14 mouse cellular contexts compared by ENCODE assay signal in the genomic region with DNA sequence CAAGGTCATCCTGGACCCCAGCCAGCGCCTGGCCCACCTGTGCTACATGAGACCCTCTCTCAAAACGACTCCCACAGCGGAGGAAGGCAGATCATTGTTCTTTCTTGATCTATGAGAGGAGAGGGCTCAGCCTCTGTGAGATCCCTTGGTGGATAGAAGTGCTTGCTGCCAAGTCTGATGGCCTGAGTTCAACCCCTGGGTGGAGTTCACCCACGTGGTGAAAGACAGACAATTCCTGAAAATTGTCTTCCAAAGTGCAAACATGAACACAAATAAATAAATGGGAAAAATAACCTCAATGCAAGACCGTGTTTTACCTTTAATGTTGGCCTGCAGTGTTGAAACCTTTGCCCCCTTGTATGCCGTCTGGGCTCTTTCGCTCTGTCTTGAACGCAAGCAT.
"Had no signal": no experiment of that assay in that cellular context is flagged by ENCODE, and none has a peak within 500 bp of the region (broad histone marks: within the 10 kb centered on the region; RNA-seq: fewer than 3 reads in every experiment).

No protein-coding gene starts in this region.

- H3K4me3 ChIP-seq: limb, embryonic 13.5 days; liver, embryonic 12.5 days; midbrain, embryonic 12.5 days; myocyte; neural tube, embryonic 15.5 days had no signal

- H3K9me3 ChIP-seq: limb, embryonic 13.5 days; liver, embryonic 12.5 days; midbrain, embryonic 12.5 days; neural tube, embryonic 15.5 days had no signal

- H3K27me3 ChIP-seq: limb, embryonic 13.5 days; liver, embryonic 12.5 days; midbrain, embryonic 12.5 days; neural tube, embryonic 15.5 days had no signal

- ATAC-seq: liver, embryonic 12.5 days had no signal

- DNase-seq: layer of hippocampus, adult 9-11 months; layer of hippocampus, postnatal 36 days; lung, embryonic 14.5 days; lung, postnatal 10 days; lung, postnatal 4 days; right cerebral cortex, adult 18-20 months; right cerebral cortex, postnatal 25 days; thymus, postnatal 4 days had no signal

- H3K36me3 ChIP-seq: liver, embryonic 12.5 days; midbrain, embryonic 12.5 days; neural tube, embryonic 15.5 days had no signal

- H3K9ac ChIP-seq: limb, embryonic 13.5 days; liver, embryonic 12.5 days; lung, embryonic 14.5 days; midbrain, embryonic 12.5 days; neural tube, embryonic 15.5 days had no signal

- H3K27ac ChIP-seq: limb, embryonic 13.5 days; liver, embryonic 12.5 days; midbrain, embryonic 12.5 days; neural tube, embryonic 15.5 days; stomach, postnatal 0 days had no signal

- H3K4me2 ChIP-seq: limb, embryonic 13.5 days; liver, embryonic 12.5 days; lung, embryonic 14.5 days; midbrain, embryonic 12.5 days; neural tube, embryonic 15.5 days had no signal
